Mouse (Mus musculus) kidney, adult 8-10 months (tissue): Measurements from ENCODE around the gene Rpl35a.
"Not testable (repeated sequence)": the region's sequence is repeated elsewhere in the genome, so short reads cannot be mapped to it uniquely, and the experiment has no call there.

ENCODE experiments used
- DNase-seq, 2 experiments: peaks; one replicate each; pipeline ENCODE4 v3.0.0; 2022

Gene Rpl35a

DNA sequence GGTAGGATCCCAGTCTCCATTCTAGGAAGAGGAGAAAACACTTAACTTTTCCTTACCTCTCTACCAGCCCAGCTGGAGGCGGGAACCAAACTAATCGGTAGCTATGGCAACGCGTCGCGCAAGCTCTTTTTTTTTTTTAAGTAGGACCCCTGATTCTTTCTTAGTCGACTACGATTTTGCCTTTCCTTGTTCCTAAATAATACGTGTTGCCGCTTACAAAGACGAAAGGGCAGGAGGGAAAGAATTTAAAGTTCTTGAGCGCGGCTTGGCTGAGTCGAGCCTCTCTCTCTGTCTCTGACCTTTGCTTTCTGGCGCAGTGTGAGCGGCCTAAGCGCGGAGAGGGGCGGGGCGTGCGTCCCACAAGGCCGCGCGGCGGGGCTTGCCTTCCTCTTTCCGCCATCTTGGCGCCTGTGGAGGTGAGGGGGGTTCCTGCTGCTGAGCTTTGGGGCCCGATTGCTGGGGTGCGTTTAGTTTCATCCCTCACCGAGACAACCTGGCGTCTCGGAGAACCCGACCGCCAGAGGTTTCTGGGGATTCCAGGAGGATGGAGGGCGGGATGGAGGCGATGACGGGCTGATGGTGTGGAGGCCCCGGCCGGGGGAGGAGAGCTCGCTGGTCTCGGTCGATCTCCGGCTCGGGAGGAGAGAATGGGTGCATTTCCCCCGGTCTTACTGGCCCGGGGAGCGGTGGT is at the start of gene Rpl35a, which contains the start of gene Iqcg:
Gene Rpl35a (plus strand): TSS at position 359 of the 691 bp plus-strand sequence.
Gene Iqcg (minus strand): TSS at position 124 of the 691 bp plus-strand sequence.
- DNase-seq: peak; percentile 84 to 91

DNA sequence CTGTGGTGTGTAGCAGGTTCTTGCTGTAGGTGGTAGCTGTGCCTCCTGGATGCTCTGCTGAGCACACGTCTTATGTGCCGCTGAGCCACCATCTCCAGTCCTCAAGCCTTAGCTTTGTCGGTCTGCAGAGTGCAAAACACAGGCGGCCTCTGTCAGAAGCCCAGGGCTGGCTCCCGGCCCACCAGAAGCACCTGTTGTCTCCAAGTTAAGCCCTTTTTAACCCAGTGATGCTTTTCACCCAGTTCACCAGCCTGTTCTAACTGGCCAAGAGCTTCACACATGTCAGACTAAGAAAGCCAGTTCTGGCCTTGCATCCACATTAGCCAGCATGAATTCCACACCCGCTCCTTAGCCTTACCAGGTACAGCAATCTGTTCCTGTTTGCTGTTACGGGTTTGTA is 49.4 kb upstream of the Rpl35a start:
- DNase-seq: no peak

DNA sequence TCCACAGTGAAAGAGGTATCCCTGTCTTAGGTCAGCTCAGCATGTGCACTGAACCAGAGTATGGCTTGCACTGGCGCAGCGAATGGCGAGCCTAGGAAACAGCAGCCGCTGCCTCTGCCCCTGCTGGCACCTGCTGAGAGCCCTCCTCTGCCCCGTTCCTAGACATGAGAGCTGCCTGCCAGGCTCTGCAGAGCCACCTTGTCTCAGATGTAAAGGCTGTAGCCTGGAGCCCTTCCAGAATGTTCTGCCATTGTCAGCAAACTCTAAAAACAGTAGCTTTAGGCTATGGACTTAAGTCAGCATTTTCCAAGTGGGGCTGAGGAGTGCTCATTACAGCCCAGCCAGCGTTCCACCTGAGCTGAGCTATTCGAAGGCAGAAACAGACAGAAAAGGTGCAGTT is 48.8 kb upstream of the Rpl35a start:
- DNase-seq: peak; percentile 49 to 58

DNA sequence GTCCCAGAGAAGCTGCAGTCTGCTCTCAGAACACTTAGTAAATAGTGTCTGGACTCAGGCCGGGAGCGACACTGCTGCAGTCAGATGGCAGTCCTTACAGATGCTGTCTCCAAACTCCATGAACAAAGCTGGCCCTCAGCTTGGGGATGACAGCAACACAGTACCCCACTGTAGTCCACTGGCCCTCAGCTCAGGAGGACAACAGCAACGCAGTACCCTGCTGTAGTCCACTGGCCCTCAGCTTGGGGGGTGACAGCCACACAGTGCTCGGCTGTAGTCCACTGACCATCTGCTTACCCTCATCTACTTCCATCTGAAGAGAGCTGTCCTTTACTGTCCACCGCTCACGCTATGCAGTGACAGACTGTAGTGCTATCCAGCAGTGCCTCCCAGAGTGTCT is 46.1 kb upstream of the Rpl35a start:
- DNase-seq: no peak

DNA sequence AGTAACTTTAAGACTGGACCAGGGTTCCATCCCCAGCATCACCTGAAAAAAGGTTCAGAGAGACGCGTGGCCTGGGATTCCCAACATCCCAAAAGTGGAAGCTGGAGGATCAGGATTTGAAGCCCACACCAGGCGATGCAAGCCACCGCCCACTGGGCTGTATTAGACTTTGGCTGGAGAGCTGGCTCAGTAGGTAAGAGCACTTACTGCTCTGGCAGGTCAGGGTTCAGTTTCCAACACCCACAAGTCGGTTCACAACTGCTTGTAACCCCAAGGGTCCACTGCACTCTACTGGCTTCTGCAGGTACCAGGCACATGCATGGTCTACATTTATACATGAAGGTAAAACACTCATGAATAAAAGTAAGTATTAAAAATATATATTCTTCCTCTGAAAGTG is 42.5 kb upstream of the Rpl35a start:
- peak; percentile 31 to 49 for DNase-seq

DNA sequence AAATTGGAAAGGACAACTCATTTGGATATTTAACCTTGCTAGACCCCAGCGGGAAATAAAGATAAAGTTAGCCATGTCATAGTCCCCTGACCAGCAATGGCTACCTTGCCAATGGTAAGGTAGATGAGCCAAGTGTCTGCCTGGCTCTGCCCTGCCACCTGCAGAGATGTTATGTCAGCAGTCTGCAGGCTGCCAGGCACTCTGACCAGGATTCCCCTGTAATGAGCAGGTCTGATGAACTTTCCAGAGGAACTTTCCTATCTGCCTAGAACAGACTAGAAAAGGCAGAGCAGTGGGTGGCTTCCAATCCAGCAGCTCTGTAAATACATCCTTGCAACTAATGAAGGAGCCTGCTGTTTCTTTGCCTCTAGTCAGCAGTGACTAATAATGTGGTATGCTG is 41.3 kb upstream of the Rpl35a start:
- peak; percentile 58 to 61 for DNase-seq

DNA sequence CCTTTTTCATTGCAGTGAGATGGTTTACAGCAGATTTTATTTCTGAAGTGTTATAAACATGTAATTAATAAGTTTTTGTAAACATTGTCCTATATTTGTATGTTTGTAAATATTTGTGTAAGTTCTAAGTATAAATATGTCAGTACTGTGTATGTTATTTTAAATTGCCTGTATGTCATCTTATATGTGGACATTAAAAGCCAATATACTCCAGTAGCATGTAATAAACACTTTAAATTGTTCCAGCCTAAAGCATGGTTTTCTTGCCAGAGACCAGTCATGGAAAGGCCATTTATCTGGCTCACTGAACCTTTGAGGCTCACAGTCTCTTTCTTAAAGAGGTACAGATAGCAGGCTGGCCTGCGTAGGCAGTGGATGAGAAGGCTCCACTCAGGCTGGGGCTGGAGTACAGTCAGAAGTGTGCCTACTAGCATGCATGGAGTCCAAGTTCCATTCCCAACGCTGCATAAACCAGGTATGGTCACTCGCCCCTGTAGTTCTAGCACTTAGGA is 40.8 kb upstream of the Rpl35a start:
- DNase-seq: no peak

DNA sequence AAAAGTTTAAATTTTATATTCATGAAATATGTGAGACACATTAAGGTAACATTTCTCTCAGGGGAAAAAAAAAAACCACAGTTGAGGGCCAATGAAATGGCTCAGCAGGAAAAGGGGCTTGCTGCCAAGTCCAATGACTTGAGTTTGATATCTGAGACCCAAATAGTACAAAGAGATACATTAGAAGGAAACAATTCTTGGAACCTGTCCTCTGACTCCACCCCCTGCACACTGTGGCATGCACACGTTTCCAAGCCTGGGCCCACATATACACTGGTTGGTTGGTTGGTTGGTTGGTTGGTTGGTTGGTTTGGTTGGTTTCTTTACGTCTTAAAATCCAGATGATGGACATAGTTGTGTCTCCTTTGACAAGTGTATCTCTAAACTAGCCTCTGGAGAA is 40.3 kb upstream of the Rpl35a start:
- no peak for DNase-seq

DNA sequence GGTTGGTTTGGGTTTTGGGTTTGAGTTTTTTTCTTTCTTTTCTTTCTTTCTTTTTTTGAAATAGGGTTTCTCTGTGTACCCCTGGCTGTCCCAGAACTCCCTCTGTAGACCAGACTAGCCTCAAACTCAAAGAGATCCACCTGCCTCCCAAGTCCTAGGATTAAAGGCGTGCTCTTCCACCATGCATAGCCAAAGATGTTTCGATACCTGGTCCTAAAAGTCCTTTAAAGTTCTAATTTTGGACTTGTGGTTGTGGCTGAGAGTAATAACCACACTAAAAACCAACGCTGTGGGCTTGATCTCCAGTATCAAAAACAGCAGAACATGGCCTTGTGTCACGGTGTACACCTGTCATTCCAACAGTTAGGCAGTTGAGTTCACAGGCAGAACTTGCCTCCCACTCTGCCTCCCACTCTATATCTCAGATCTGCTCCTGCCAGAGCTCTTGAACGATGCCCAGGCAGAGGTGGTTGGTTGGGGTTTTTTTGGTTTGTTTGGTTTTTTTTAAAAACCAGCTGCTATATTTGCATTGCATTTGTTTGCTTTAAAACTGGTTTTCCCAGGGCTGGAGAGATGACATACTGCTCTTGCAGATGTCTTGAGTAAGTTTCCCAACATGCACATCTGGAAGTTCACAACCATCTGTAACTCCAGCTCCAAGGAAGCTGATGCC is 38.4 kb upstream of the Rpl35a start:
- no peak for DNase-seq

DNA sequence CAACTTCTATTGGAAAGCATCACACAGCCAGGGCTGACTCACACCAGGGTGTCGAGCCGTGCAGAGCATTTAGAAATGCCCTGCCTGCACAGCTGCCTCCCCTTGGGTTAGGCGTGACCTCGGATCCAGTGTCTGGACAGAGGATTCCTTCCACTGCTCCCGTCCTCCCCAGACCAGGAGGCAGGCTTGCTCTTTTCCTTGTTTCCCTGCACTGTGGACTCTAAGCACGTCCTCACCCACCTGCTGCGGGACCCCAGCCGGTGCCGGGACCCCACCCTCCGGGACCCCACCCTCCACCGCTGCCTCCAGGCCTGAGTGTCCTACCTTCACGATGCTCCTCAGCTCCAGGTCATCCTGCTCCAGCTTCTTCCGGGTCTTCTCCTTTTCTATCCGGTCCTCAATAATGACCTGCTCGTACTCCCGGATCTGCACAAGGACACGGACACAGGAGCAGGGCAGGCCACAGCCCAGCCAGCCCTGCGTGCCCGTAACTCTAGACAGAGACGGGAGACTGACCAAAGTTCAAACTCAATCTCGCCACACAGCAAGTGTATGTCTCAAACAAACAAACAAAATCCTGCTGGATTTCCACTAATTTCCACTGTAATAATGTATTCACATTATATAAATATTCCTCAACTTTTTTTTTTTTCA is 37.0 kb upstream of the Rpl35a start:
- DNase-seq: peak; percentile 68 to 73

DNA sequence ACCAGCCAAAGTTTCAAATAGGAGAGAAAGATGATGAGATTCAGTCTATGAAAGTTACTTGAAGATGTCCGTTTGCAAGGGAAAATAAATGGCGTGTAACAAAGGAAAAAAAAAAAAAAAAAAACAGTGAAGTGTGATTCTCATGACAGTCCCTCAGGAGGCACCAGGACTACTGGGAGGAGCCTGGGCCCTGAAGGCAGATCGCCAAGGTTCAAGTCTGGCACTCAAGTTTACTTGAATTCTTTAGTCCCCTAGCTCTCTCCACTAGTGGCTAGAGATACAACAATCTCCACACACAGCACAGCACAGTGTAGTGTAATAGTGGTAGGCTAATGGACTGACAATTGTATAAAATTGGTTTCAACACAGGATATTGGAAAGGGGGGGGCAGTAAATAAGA is 34.9 kb upstream of the Rpl35a start:
- DNase-seq: peak; percentile 35 to 62

DNA sequence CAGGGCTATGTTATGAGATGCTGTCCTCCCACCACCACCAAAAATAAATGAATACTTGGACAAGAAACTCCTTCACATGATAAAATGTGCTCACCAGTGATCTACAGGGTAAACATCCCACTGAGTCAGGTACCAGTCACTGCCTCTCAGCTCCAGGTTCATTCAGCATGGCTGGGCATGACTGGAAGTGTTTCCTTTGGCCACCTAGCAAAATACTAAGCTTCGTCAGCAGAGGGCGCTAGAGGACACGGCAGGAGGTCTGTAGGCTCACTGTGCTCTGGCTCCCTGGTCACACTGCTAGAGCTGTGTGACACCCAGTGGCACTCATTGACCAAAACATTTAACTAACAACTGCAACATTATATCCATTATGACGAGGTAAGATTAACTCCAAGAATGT is 32.5 kb upstream of the Rpl35a start:
- DNase-seq: peak; percentile 84 to 92

DNA sequence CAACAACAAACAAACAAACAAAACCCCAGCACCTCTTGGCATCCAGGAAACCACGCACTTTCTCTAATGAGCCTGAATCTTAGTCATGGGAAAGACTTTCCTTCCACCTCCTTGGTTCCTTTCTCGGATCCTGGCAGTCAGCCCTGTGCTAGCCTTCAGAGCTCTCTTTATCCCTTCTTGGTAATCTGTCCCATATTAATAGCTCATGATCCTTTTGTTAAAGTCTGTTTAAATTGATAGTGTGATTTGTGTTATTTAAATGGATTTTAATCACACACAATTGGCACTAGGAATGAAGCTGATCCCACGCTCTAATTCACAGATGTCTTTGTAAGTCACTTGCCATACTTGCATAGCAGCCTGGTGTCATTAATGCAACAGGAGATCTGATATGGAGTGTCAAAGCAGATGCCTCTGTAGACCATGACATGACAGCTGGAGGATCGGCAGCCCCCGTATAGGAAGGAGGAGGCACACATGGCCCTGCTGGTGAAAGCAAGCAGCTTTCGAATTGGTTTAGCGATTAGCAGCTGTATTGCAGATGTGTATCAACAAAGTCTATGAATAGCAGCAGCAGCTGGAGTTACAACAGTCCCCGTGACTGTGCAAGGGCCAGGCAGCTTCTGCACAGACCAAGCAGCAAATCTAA is 31.7 kb upstream of the Rpl35a start:
- DNase-seq: no peak

DNA sequence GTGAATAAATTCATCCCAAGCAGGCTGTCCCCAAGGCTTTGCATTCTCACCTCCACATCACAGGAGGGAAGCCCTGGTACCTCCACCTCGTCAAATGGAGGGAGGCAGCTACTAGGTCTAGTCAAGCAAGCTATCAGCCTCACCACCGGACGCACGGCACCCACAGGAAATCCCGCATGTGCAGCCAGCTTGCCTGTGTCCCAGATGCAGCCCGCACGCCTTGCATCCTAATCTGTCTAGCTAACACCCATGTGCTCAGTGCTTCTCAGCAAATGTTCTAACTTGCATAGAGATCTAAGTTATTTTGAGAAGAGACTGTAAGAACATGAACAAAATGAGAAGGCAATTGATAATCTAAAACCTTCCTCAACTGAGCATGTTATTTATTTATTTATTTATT is 29.9 kb upstream of the Rpl35a start:
- DNase-seq: no peak

DNA sequence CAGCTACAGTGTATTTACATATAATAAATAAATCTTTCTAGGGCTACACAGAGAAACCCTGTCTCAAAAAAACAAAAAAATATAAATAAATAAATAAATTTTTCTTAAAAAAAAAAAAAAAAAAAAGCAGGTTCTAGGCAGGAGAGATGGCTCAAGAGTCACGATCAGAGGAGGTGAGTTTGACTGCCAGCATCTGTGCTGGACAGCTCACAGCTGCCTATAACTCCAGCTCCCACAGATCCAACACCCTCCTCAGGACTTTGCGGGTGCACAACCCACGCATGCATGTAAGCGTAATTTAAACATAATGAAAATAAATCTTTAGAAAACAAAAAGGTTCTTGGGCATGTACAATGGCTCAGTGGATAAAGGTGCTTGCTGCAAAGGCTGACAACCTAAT is 20.2 kb upstream of the Rpl35a start:
- DNase-seq: no peak

DNA sequence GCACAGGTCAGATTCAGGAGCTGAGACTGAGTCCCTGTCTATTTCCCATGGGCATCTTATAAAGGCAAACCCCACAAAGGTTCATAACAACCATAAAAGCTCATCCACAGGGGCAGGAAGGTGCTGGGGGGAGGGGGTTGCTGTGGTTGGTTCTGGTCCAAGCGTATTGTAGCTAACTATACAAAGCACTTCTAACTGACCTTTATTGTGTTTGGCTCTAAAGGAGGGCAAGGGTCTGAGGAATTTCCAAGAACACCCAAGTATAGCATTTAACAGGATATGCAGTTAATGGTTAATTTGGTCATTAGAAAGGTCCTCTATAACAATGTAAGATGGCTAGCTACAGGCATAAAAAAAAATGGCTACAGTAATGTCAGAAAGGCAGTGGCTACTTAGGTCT is 13.6 kb upstream of the Rpl35a start:
- DNase-seq: no peak

DNA sequence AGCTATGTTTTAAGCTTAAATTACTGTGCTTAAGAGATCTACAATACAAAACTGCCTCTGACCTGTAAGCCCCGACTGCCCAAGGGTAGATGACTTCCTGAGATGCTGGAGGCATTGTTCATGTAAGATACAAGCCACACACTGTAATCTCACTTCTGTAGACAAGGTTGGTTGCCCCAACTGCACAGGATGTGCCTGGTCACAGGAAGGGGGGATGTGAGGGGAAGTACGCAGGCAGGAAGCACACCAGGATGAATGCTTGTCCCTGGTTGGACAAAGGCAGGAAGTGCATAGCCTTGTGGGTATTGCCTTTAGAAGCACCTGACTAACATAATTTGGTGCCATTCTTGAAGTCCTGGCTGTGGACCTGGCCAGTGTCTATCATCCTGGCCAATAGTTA is 13.0 kb upstream of the Rpl35a start:
- DNase-seq: no peak

DNA sequence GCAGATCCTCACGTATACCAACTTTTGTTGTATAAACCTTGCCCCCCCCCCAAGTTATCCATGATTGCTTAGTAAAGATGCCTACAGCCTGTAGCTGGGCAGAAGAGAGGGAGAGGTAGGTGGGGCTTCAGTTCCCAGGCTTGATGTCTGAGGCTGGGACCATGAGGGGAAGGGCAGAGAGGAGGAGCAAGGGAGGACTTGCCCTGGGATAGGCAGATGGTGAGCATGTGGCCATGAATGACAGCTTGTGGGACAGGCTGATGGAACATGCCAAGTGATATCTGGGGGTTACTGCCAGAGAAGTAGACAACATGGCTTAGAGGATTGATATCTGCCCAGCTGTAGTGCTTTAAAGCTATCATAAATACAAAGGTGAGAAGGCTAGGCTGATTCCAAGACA is 8.2 kb upstream of the Rpl35a start:
- DNase-seq: no peak

DNA sequence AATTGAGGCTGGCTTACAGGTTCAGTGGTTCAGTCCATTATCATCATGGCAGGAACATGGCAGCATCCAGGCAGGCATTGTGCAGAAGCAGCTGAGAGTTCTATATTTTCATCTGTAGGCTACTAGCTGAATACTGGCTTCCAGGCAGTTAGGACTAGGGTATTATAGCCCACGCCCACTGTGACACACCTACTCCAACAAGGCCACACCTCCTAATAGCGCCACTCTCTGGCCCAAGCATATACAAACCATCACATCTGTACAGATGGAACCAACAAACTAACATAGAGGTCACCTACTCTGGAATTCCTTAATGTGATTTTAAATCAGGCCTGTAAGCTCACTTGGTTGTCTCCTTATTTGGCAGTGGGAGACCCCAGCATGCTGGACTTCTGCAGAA is 7.6 kb upstream of the Rpl35a start:
- no peak for DNase-seq

DNA sequence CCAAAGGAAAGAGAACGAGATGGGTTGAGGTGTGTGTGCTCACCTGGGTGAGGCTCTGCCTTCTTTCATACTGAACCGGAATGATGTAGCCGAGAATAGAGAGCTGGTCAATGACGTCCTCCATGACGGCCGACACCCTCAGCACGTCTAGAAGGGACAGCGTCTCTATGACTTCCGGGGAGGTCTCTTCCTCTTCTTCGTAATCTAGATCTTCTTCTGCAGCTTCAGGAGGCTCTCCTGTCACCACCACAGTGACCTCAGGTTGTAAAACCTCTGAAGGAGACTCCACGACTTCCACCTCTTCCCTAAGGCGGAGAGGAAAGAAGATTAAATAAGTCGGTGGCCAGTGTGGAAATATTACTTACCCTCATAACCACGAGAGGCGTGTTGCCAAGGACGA is 6.4 kb upstream of the Rpl35a start:
- no peak for DNase-seq

DNA sequence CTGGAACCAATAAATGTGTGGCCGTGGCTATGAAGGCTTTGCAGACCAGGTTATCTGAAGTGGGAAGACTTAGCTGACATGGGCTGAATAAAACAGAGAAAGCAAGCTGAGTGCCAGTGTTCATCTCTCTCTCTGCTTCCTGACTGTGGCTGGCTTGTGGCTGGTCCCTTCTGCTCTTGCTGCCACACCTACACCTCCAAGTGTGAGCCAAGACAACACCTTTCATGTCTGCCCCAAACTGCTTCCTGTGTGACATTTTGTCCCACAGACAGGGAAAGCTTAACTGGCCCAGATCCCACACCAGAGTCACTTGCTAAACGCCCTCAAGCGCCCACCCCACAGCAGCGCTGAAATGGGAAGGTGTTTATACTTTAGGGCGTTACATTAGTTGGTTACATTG is 3.1 kb upstream of the Rpl35a start:
- no peak for DNase-seq

DNA sequence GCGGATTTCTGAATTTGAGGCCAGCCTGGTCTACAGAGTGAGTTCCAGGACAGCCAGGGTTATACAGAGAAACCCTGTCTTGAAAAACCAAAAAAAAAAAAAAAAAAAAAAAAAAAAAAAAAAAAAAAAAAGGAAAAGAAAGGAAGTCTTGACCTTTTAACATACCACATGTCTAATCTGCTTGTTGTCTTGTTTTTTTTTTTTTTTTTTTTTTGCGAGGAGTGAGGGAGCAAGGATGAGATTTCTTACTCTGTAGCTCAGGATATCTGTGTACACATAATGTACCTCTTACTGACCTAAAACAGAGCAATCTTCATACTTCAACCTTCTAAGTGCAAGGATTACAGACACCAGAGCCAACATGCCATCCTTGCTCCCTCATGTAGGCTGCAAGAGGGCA is 1.3 kb upstream of the Rpl35a start:
- not testable (repeated sequence) for DNase-seq

DNA sequence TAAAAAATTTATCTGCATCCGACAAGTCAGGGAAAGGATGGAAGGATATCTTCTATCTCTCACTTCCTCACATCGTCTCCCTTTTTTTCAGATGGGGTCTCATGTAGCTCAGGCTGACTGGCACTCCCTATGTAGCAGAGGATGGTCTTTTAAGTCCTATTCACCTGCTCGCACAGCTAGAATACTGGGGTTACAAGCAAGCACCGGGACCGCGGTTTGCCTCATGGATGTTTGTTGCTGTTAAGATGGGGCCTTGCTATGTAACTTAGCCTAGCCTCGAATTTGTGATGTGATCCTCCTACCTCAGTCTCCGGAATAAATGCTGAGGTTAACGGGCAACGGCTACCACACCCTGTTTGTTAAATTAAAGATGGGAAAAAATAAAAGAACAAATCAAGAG is 598 bp upstream of the Rpl35a start:
- peak; percentile 23 to 25 for DNase-seq
